Mouse (Mus musculus) forebrain, embryonic 12.5 days (tissue): ENCODE results near the gene Folr2. TPM values are rescaled to one million over a fixed set of nuclear protein-coding genes. Genes with fewer than 3 reads are reported as not detected.

Experiments
- ATAC-seq: fragments of 200-750 bp; cut with Nextera tagmentation; 2 replicates; pipeline ENCODE4 v1.8.0; 2017; ENCODE audit warnings: moderate TSS enrichment; ENCODE audit not compliant: low FRiP score
- H3K27ac ChIP-seq: fragments of 300-500 bp; sonication (generic); 2 replicates; pipeline ENCODE4 v1.5.1; 2016; ENCODE audit warnings: mild to moderate bottlenecking
- H3K27me3 ChIP-seq: fragments of 300-500 bp; sonication (generic); 2 replicates; pipeline ENCODE4 v1.6.1; 2016; ENCODE audit warnings: mild to moderate bottlenecking
- H3K36me3 ChIP-seq: fragments of 300-500 bp; sonication (generic); replicated peaks from 2 replicates; pipeline ENCODE4 v1.6.1; 2016; ENCODE audit warnings: mild to moderate bottlenecking
- H3K4me1 ChIP-seq: fragments of 300-500 bp; sonication (generic); 2 replicates; pipeline ENCODE4 v1.6.1; 2016
- H3K4me2 ChIP-seq: fragments of 300-500 bp; sonication (generic); 2 replicates; pipeline ENCODE4 v1.6.1; 2016; ENCODE audit warnings: mild to moderate bottlenecking, moderate library complexity
- H3K4me3 ChIP-seq: fragments of 300-500 bp; sonication (generic); replicated peaks from 2 replicates; pipeline ENCODE4 v1.5.1; 2016; ENCODE audit warnings: mild to moderate bottlenecking
- H3K9ac ChIP-seq: fragments of 300-500 bp; sonication (generic); 2 replicates; pipeline ENCODE4 v1.6.1; 2016; ENCODE audit warnings: mild to moderate bottlenecking
- H3K9me3 ChIP-seq: fragments of 300-500 bp; sonication (generic); 2 replicates; pipeline ENCODE4 v1.6.1; 2016
- WGBS: fragments of 180-500 bp; shearing (Covaris S2); methylation state at CpG from one replicate; pipeline ENCODE4 v1.1.7; 2016; 5-methylcytosine and 5-hydroxymethylcytosine counted together
- polyA plus RNA-seq: library from polyadenylated mRNA; unstranded; fragments of >200 nt; fragmentation: Nextera tagmentation; extraction: Ambion mirVana; gene quantifications from 2 replicates; pipeline ENCODE4 v1.2.1, GENCODE M21; 2016

The Folr2 gene
- polyA plus RNA-seq, 1 experiment from 2014 or later = 1.9 TPM

- no peak for ATAC-seq
- Histone ChIP-seq H3K36me3 (peaks cover 51% of the 10 kb centered on the region), H3K4me1 (peaks cover 53% of the 10 kb centered on the region), H3K4me2 (peak overlapping the region; percentile 90), H3K9ac (no peak overlapping the region), H3K27me3 (no peaks in the 10 kb centered on the region), H3K4me3 (no peak overlapping the region; the same call in 1 of the 2 replicates), H3K27ac (peak overlapping the region; percentile 71), H3K9me3 (no peaks in the 10 kb centered on the region)
- 70% methylated on average over 3 of the region's 3 CpGs for WGBS
Observed at GRCm38 (mm10) chr7:101833916-101834584, 22.9 kb downstream of the Folr2 start.

- no peak overlapping the region for H3K27ac ChIP-seq
- H3K4me2 ChIP-seq = no peak overlapping the region
- H3K4me1 ChIP-seq = peaks cover 46% of the 10 kb centered on the region
- no peaks in the 10 kb centered on the region for H3K27me3 ChIP-seq
- no peak for ATAC-seq
- H3K4me3 ChIP-seq = no peak overlapping the region
- H3K9ac ChIP-seq = no peak overlapping the region
- WGBS = 77% methylated on average over 5 of the region's 5 CpGs
- no peaks in the 10 kb centered on the region for H3K9me3 ChIP-seq
- peaks cover 58% of the 10 kb centered on the region for H3K36me3 ChIP-seq
Observed at GRCm38 (mm10) chr7:101833352-101833751, 23.6 kb downstream of the Folr2 start.

- ATAC-seq = no peak
- Histone ChIP-seq H3K9me3 (no peaks in the 10 kb centered on the region), H3K36me3 (peaks cover 68% of the 10 kb centered on the region), H3K4me2 (no peak overlapping the region), H3K9ac (no peak overlapping the region), H3K4me1 (peaks cover 43% of the 10 kb centered on the region), H3K4me3 (no peak overlapping the region), H3K27ac (no peak overlapping the region), H3K27me3 (no peaks in the 10 kb centered on the region)
- 91% methylated on average over 4 of the region's 4 CpGs for WGBS
Observed at GRCm38 (mm10) chr7:101832372-101832771, 24.6 kb downstream of the Folr2 start.

- ATAC-seq = no peak
- Histone ChIP-seq H3K36me3 (peaks cover 78% of the 10 kb centered on the region), H3K4me3 (no peak overlapping the region), H3K4me1 (peaks cover 33% of the 10 kb centered on the region), H3K9ac (no peak overlapping the region), H3K4me2 (no peak overlapping the region), H3K27me3 (no peaks in the 10 kb centered on the region), H3K27ac (no peak overlapping the region), H3K9me3 (no peaks in the 10 kb centered on the region)
- 95% methylated on average over 8 of the region's 8 CpGs for WGBS
Observed at GRCm38 (mm10) chr7:101831437-101831836, 25.6 kb downstream of the Folr2 start.

GRCm38 (mm10) chr7:101830373-101830772, 26.6 kb downstream of the Folr2 start:
- WGBS = 99% methylated on average over 3 of the region's 3 CpGs
- Histone ChIP-seq H3K9ac (no peak overlapping the region), H3K4me3 (no peak overlapping the region), H3K9me3 (no peaks in the 10 kb centered on the region), H3K4me1 (peaks cover 23% of the 10 kb centered on the region), H3K27me3 (no peaks in the 10 kb centered on the region), H3K4me2 (no peak overlapping the region), H3K27ac (no peak overlapping the region), H3K36me3 (peaks cover 88% of the 10 kb centered on the region)
- no peak for ATAC-seq

DNA sequence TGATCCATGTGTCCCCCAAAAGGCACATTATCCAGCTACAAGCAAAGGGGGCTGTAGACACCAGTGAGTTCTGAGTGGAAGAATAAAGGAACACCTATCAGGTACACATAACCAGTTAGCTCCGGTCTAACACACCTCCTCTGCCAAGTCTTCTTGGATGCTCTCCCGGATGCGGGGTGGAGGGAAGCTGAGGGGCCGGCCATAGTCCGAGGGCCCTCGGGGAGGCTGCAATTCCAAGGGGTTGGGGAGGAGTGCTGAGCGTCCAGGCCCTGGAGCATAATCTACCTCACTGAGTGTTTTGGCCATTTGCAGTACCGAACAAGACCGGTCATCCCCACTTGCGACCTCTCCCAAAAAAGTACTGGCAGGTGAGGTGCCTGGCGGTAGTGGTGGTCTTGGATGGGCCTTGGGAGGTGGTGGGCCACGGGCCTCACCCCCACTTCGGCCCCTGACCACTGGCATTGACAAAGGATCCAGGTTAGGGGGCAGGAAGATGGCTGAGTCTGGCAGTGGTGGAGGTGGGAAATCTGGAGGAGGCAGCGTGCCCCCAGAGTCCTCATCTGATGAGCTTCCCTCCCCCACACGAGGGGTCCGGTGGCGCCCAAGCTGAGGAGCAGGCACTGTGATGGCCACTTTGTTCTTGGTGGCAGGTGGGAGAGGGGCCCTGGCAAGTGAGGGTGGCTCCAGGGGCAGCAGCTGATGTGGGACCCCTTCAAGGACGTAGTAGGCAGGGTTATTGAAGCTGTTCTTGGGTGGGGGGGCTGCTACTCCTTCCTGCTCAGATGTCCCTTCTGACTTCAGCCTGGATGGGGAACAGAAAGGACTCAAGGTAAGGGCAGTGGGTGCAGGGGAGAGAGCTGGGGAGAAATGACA, 33.0 kb downstream of the Folr2 start:
- Histone ChIP-seq H3K9me3 (no peaks in the 10 kb centered on the region), H3K27me3 (peaks cover 54% of the 10 kb centered on the region), H3K4me1 (peaks cover 28% of the 10 kb centered on the region), H3K27ac (no peak overlapping the region; the same call in 1 of the 2 replicates), H3K4me2 (no peak overlapping the region), H3K9ac (no peak overlapping the region), H3K4me3 (no peak overlapping the region), H3K36me3 (peaks cover 55% of the 10 kb centered on the region)
- ATAC-seq = no peak
- WGBS = 87% methylated on average over 18 of the region's 18 CpGs

GRCm38 (mm10) chr7:101822836-101823757, 33.9 kb downstream of the Folr2 start:
- Histone ChIP-seq H3K9ac (no peak overlapping the region), H3K27me3 (peaks cover 63% of the 10 kb centered on the region), H3K4me1 (peaks cover 33% of the 10 kb centered on the region), H3K4me2 (no peak overlapping the region), H3K9me3 (no peaks in the 10 kb centered on the region), H3K27ac (no peak overlapping the region; the same call in 1 of the 2 replicates), H3K4me3 (no peak overlapping the region), H3K36me3 (peaks cover 46% of the 10 kb centered on the region)
- peak; percentile 18; the same call in 1 of the 2 replicates for ATAC-seq
- WGBS = 22% methylated on average over 32 of the region's 32 CpGs

DNA sequence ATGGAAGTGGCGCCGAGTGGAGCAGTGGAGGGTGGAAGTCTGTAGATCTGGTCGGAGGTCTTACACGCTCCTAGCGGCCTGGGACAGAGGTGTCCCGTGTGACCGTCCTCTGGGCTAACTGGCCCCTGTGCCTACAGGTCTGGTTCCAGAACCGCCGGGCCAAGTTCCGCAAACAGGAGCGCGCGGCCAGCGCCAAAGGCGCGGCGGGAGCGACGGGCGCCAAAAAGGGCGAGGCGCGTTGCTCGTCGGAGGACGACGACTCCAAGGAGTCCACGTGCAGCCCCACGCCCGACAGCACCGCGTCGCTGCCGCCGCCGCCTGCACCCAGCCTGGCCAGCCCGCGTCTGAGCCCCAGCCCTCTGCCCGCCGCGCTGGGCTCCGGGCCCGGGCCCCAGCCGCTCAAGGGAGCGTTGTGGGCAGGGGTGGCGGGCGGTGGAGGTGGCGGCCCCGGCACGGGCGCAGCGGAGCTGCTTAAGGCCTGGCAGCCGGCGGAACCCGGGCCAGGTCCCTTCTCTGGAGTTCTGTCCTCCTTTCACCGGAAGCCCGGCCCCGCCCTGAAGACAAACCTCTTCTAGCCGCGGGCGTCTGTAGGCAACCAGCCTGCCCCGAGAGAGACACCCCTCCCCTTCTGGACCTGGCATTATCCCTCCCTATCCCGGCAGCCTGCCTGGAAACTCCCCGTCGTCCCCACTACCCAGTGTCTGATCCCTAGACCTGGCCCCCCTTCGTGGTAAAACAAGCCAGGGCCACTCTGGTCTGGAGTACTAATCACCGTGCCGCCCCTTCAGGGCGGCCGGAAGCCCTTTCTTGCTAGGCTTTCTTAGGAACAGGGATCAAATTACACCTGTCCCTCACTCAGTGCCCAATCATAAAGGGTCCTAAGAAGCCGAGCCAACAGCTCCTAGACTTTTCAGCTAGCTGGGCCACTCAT, 35.2 kb downstream of the Folr2 start:
- peak overlapping the region; percentile 43; the same call in 1 of the 2 replicates for H3K27ac ChIP-seq

GRCm38 (mm10) chr7:101820295-101821030, 36.5 kb downstream of the Folr2 start:
- H3K4me1 ChIP-seq = peaks cover 38% of the 10 kb centered on the region
- H3K9me3 ChIP-seq = no peaks in the 10 kb centered on the region
- H3K9ac ChIP-seq = no peak overlapping the region
- 2% methylated on average over 35 of the region's 35 CpGs for WGBS
- H3K36me3 ChIP-seq = peaks cover 19% of the 10 kb centered on the region
- H3K27ac ChIP-seq = no peak overlapping the region
- H3K4me2 ChIP-seq = peak overlapping the region; percentile 79
- H3K27me3 ChIP-seq = peaks cover 81% of the 10 kb centered on the region
- no peak for ATAC-seq
- peak overlapping the region; percentile 45 for H3K4me3 ChIP-seq

More for the DNA sequence above, 35.2 kb downstream of the Folr2 start:
- Histone ChIP-seq H3K4me1 (peaks cover 38% of the 10 kb centered on the region), H3K4me3 (peak overlapping the region; percentile 45), H3K4me2 (peak overlapping the region; percentile 79), H3K9ac (peak overlapping the region; percentile 58), H3K36me3 (peaks cover 33% of the 10 kb centered on the region), H3K27me3 (peaks cover 76% of the 10 kb centered on the region), H3K9me3 (no peaks in the 10 kb centered on the region)
- ATAC-seq = peak; percentile 79
- WGBS = under 1% methylated on average over 71 of the region's 71 CpGs

DNA sequence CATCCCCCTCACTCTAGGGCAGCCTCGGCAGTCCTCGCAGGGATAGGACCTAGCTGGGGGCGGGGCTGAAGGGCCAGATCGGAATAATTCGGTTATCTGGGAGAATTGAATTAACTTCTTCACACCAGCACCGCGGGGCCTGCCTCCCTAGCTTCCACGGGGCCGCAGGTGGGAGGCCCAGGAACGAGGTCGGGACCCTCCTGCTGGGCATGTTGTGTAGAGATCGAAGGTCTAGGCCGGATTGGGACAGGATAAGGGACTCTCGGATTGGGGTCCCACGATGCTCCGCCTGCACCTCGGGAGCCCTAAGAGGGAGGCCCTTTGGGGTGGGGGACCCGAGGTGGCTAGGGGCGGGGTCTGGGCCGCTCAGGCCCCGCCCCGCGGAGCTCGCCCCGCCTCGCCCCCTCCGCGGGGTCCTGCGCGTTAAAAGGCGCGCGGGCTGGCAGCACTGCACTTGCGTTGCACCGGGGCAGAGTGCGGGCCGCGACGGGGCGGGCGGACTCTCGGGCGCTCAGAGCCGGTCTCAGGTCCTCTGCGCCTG, 39.1 kb downstream of the Folr2 start, which contains the start of gene Phox2a:
Gene Phox2a (plus strand): TSS at position 453 of the 541 bp plus-strand sequence.
- H3K36me3 ChIP-seq = no peaks in the 10 kb centered on the region
- under 1% methylated on average over 45 of the region's 45 CpGs for WGBS
- H3K4me1 ChIP-seq = peaks cover 32% of the 10 kb centered on the region
- H3K4me3 ChIP-seq = peak within 1 kb of the TSS; percentile 37
- H3K9ac ChIP-seq = no peak within 1 kb of the TSS
- H3K9me3 ChIP-seq = no peaks in the 10 kb centered on the region
- no peak within 1 kb of the TSS for H3K27ac ChIP-seq
- no peak; the same call in none of the 2 replicates for ATAC-seq
- H3K4me2 ChIP-seq = peak within 1 kb of the TSS; percentile 50
- peaks cover 66% of the 10 kb centered on the region for H3K27me3 ChIP-seq
